Mouse (Mus musculus) Muller cell, postnatal 12 days (primary cell): ENCODE results near the gene Rnf146.
"Not testable (repeated sequence)": the region's sequence is repeated elsewhere in the genome, so short reads cannot be mapped to it uniquely, and the experiment has no call there.

Experiments used
- DNase-seq: peaks from one replicate; pipeline ENCODE4 v3.0.0-alpha.2; 2015; ENCODE audit errors: inconsistent ontology term

Rnf146 gene

GRCm38 (mm10) chr10:29362197-29362900, at the start of gene Rnf146:
Gene Rnf146, minus strand, starts transcription at chr10:29362442.
- no peak for DNase-seq

DNA sequence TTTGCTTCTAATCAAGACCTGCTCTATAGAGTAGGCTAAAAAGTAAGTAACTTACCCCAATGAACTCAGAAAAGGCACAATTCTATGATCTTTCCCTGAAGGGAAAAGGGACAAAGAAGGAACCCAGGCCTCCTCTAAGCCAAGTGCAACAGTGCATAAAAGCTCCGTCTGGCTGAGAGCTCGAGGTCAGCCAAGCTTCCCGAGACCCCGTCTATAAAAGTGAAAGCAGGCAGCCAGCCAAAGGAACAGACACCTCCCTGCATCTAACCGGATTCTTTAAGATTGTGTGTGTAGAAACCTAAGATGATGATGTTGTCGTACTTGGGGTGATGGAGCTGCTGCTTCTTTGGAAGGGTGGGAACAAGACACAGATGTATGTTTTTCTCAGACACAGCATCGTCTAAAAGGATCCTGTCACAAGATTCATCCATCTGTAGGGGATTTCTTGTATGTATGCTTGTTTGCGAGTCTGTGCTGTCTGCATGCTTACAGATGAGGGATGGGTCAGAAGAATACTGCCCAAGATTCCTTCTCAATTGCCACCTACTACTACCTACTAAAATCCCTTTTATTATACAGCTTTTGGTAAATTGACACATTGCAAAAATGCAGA, 40.5 kb upstream of the Rnf146 start:
- peak; percentile 35 for DNase-seq

DNA sequence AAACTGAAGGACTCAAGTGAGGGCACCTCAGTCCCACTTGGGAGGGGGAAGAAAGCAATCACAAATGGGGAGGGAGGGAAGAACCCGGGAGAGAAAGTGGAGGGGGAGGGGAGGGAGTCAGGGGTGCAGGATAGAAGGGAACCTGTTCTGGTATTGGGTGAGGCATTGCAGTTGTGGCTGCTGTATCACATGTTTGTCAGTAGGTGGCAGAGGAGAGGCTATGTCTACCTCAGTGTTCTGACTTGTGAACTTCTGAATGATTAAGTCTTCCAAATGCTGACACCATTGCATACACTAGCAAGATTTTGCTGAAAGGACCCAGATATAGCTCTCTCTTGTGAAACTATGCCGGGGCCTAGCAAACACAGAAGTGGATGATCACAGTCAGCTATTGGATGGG, 32.6 kb upstream of the Rnf146 start:
- DNase-seq = not testable (repeated sequence)

- DNase-seq = no peak
Measured at GRCm38 (mm10) chr10:29381558-29381957, 19.3 kb upstream of the Rnf146 start.

DNA sequence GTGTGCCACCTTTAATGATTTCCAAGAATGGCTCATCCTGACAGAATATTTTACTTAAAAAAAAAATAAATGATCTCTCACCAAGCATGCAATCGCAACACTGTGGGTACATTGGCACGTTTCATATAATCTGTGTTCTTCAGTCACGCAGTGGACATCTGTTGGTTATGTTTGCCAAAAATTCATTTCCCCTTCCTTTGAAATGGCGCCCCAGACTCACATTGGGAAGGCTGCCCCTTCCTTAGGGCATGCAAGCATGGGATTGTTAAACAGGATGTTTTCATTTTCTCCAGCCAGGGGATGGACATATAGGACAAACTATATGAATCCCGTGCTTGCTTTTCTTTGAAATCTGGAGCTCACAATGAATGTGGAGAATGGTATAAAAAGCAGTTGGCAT, 11.8 kb upstream of the Rnf146 start:
- DNase-seq = no peak

DNA sequence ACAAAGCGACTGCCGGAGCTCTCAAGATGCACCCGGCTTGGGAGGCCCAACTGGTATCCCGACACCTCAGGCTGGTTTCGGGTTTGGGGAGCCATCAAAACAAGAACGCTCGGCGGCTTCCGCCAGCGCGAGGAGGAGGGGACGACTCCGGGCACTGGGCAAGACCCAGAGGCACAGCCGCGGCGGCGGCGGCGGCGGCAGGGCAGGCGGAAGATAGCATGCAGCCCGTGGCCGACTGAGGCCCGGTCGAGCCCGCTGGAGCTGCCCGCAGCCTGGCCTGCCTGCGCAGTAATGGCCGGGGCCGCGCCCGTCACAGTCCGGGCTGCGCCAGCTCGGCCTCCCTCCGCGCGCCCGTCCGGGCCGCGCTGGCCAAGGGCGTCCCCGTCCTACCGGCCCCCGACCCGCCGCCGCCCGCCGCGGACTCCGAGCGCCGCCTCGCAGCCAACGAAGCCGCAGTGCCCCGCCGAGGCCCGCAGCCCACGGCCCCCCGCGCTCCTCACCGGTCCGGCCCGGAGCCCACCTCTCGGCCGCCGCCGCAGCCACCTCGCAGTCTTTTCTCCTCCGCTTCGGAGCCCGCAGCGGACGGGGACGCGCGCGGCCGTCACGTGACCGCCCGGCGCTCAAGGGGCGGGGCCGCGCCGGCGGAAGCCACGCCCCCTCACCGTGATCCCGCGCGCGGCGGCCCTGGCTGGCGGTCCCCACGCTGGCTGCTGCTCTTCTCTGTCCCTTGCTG, 612 bp downstream of the Rnf146 start:
- peak; percentile 89 for DNase-seq

DNA sequence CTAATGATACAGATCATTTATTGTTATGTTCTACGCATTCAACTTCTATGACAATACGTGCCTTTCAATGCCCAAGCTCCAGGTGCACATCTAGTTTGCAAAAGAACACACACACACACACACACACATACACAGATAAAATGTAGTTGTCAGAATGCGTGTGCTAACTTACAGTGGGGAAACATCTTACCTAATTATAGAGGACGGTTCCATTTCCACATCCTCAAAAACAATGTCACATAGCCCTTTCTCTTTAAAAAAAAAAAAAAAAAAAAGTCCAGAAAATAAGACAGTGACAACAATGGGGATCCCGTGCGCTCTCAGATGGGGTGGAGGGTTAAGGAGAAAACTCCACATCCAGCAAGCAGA, 1.2 kb downstream of the Rnf146 start:
- no peak for DNase-seq

DNA sequence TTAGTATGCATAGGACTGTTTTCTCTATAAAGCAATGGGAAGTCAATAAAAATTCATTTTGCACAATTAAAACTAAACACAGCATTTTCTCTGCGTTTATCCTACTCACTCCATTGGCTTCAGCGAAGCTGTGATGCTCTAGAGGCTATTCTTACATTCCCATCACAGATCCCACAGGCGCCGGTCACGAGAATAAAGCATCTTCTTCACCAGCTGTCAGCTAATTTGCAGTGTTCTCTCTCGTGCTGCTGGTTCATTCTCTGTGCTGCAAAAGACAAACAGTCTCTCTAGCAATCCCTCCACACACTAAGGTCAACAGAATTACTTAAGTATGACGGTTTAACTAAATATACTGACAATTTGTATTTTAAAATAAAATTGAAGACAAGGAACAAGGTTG, 8.1 kb downstream of the Rnf146 start:
- no peak for DNase-seq

- DNase-seq = no peak
Measured at GRCm38 (mm10) chr10:29352575-29352974, 9.7 kb downstream of the Rnf146 start.

DNA sequence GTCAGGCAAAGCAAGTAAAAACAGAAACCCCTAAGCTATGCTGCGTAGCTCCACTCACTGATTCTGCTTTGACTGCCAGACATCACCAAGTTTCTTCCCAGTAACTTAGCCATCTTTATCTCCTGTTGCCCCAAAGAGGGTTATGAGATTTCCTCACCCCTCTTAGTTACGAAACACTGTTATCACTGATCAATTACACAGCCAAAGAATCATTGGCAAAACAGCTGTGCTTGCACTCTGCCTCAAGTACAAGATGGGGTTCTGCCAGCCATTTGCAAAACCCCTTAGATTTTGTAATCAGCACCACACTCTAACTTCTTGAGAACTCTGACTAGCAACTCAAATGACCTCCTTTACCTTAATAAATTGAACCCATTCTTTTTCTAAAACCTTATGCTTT, 10.8 kb downstream of the Rnf146 start:
- no peak for DNase-seq

DNA sequence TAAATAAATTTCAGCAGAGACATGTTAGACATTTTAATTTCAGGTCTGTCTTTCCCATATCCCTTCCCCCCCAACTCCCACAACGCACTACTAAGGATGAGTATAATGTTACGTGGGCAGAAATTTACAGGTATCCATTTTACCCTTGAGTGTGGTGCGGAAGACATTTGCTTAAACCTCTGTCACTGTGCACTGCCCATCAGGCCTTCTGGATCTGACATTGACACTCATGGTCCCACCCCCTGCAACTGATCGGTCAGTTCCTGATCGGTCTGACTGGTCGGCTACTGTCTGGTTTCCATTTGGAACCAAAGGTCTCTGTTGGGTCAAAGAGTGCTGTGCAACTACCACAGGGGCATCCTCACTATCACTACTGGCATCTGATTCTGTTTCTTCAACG, 15.6 kb downstream of the Rnf146 start:
- no peak for DNase-seq

- DNase-seq = no peak
Measured at GRCm38 (mm10) chr10:29344232-29344631, 18.0 kb downstream of the Rnf146 start.

GRCm38 (mm10) chr10:29338355-29339056, 23.7 kb downstream of the Rnf146 start:
- peak; percentile 63 for DNase-seq

DNA sequence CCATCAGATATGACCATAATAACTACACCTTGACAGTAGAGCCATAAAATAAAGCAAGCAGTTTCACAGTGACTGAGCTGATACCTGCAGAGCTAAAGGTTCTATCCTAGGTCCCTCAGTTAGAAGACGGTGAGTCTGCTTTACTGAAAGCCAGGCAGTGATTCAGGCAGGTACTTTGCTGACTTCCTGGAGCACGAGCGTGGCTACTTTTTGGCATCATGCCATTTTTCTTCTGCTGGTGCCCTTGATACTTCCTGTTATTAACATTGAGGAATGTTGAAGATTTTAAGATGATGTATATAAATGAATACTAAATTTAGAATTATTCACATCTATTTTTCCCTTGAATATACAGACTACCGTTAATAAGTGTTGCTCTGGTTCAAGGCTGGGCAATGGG, 28.4 kb downstream of the Rnf146 start:
- no peak for DNase-seq

GRCm38 (mm10) chr10:29324817-29325216, 37.4 kb downstream of the Rnf146 start:
- no peak for DNase-seq

GRCm38 (mm10) chr10:29313905-29314304, 48.3 kb downstream of the Rnf146 start:
- no peak for DNase-seq

DNA sequence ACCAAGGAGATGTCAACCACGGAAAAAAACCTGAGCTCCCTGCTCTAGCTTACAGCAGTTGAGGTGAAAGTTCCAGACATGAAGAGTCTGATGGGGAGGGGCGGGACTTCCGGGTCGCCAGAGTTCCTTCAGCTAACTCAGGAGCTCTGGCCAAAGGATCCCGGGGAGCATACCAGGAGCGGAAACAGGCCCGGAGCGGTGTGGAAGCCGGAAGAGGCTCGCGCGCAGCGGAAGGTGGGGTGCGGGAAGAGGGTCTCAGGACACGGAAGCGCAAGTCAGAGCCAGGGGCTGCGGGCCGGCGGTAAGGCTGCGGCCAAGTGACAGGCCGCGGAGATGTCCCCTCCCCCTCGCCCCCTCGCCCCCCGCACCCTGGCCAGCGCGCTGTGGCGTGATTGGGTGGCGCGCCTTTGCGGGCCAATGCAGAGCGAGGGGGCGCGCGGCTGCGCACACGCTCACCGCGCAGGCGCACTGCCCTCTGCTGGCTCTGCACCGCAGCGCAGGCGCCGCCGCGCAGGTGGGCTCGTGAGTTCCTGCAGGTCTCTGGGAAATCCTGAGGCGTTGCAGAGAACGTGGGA, 49.1 kb downstream of the Rnf146 start, which contains the start of gene Echdc1:
Gene Echdc1, plus strand, starts transcription at position 103 of the 575 bp plus-strand sequence.
- DNase-seq = peak; percentile 91

- DNase-seq = peak; percentile 43
Measured at GRCm38 (mm10) chr10:29311480-29312219, 50.6 kb downstream of the Rnf146 start.

- DNase-seq = no peak
Measured at GRCm38 (mm10) chr10:29302230-29302629, 60.0 kb downstream of the Rnf146 start.
